Mouse (Mus musculus): ENCODE data around the gene Rgma. TPM values are rescaled to one million over a fixed set of nuclear protein-coding genes. Genes with fewer than 3 reads are reported as not detected.

Rgma gene
- polyA plus RNA-seq, 1 experiment: 14.5 TPM

GRCm38 (mm10) chr7:73355229-73355628, 20.1 kb upstream of the Rgma start:
- Histone ChIP-seq H3K4me1 (ENCODE audit: control insufficient read depth, insufficient read depth, insufficient read length, low read length) (no peaks in the 10 kb centered on the region), H3K4me3 (ENCODE audit: insufficient read depth, low read depth, low read length) (no peak overlapping the region), H3K27ac (replicated peaks; ENCODE audit: low read depth, low read length) (no peak overlapping the region)

GRCm38 (mm10) chr7:73356901-73357300, 18.4 kb upstream of the Rgma start:
- Histone ChIP-seq H3K4me3 (ENCODE audit: insufficient read depth, low read depth, low read length) (no peak overlapping the region), H3K4me1 (ENCODE audit: control insufficient read depth, insufficient read depth, insufficient read length, low read length) (no peaks in the 10 kb centered on the region), H3K27ac (replicated peaks; ENCODE audit: low read depth, low read length) (no peak overlapping the region)

- H3K4me3 ChIP-seq (ENCODE audit: insufficient read depth, low read depth, low read length): no peak overlapping the region
- H3K4me1 ChIP-seq (ENCODE audit: control insufficient read depth, insufficient read depth, insufficient read length, low read length): no peaks in the 10 kb centered on the region
- no peak overlapping the region for H3K27ac ChIP-seq (replicated peaks; ENCODE audit: low read depth, low read length)
Measured at GRCm38 (mm10) chr7:73357626-73358025, 17.7 kb upstream of the Rgma start.

GRCm38 (mm10) chr7:73365511-73365910, 9.8 kb upstream of the Rgma start:
- no peak overlapping the region for H3K27ac ChIP-seq (replicated peaks; ENCODE audit: low read depth, low read length)
- no peak overlapping the region for H3K4me3 ChIP-seq (ENCODE audit: insufficient read depth, low read depth, low read length)
- H3K4me1 ChIP-seq (ENCODE audit: control insufficient read depth, insufficient read depth, insufficient read length, low read length): peaks cover 9% of the 10 kb centered on the region

- Histone ChIP-seq H3K4me1 (ENCODE audit: control insufficient read depth, insufficient read depth, insufficient read length, low read length) (peaks cover 9% of the 10 kb centered on the region), H3K4me3 (ENCODE audit: insufficient read depth, low read depth, low read length) (no peak overlapping the region), H3K27ac (replicated peaks; ENCODE audit: low read depth, low read length) (0 out of 2 replicates have a peak overlapping the region, but pooled peaks have one; percentile 12)
Measured at GRCm38 (mm10) chr7:73365965-73366364, 9.3 kb upstream of the Rgma start.

GRCm38 (mm10) chr7:73367681-73368464, 7.4 kb upstream of the Rgma start:
- no peak overlapping the region for H3K4me3 ChIP-seq (ENCODE audit: insufficient read depth, low read depth, low read length)
- H3K4me1 ChIP-seq (ENCODE audit: control insufficient read depth, insufficient read depth, insufficient read length, low read length): peaks cover 20% of the 10 kb centered on the region
- H3K27ac ChIP-seq (replicated peaks; ENCODE audit: low read depth, low read length): no peak overlapping the region

- Histone ChIP-seq H3K27ac (replicated peaks; ENCODE audit: low read depth, low read length) (no peak overlapping the region), H3K4me1 (ENCODE audit: control insufficient read depth, insufficient read depth, insufficient read length, low read length) (peaks cover 22% of the 10 kb centered on the region), H3K4me3 (ENCODE audit: insufficient read depth, low read depth, low read length) (no peak overlapping the region)
Measured at GRCm38 (mm10) chr7:73369992-73370391, 5.3 kb upstream of the Rgma start.

- Histone ChIP-seq H3K27ac (replicated peaks; ENCODE audit: low read depth, low read length) (no peak overlapping the region), H3K4me1 (ENCODE audit: control insufficient read depth, insufficient read depth, insufficient read length, low read length) (peaks cover 13% of the 10 kb centered on the region), H3K4me3 (ENCODE audit: insufficient read depth, low read depth, low read length) (peak overlapping the region; percentile 50)
Measured at GRCm38 (mm10) chr7:73371587-73372321, 3.6 kb upstream of the Rgma start.

GRCm38 (mm10) chr7:73372352-73372970, 2.8 kb upstream of the Rgma start:
- Histone ChIP-seq H3K27ac (replicated peaks; ENCODE audit: low read depth, low read length) (0 out of 2 replicates have a peak overlapping the region, but pooled peaks have one; percentile 4), H3K4me3 (ENCODE audit: insufficient read depth, low read depth, low read length) (peak overlapping the region; percentile 50)

GRCm38 (mm10) chr7:73374727-73375126, 582 bp upstream of the Rgma start:
- Histone ChIP-seq H3K4me3 (ENCODE audit: insufficient read depth, low read depth, low read length) (peak overlapping the region; percentile 57), H3K27ac (replicated peaks; ENCODE audit: low read depth, low read length) (no peak overlapping the region), H3K4me1 (ENCODE audit: control insufficient read depth, insufficient read depth, insufficient read length, low read length) (peaks cover 13% of the 10 kb centered on the region)

More at GRCm38 (mm10) chr7:73372352-73372970, 2.8 kb upstream of the Rgma start:
- H3K4me1 ChIP-seq (ENCODE audit: control insufficient read depth, insufficient read depth, insufficient read length, low read length): peaks cover 13% of the 10 kb centered on the region

GRCm38 (mm10) chr7:73376101-73377001, 1.0 kb downstream of the Rgma start:
- peaks cover 11% of the 10 kb centered on the region for H3K4me1 ChIP-seq (ENCODE audit: control insufficient read depth, insufficient read depth, insufficient read length, low read length)
- H3K27ac ChIP-seq (replicated peaks; ENCODE audit: low read depth, low read length): no peak overlapping the region
- peak overlapping the region; percentile 64 for H3K4me3 ChIP-seq (ENCODE audit: insufficient read depth, low read depth, low read length)

GRCm38 (mm10) chr7:73377307-73377706, 2.0 kb downstream of the Rgma start:
- peaks cover 2% of the 10 kb centered on the region; the same call in 1 of the 2 replicates for H3K4me1 ChIP-seq (ENCODE audit: control insufficient read depth, insufficient read depth, insufficient read length, low read length)
- H3K27ac ChIP-seq (replicated peaks; ENCODE audit: low read depth, low read length): no peak overlapping the region
- H3K4me3 ChIP-seq (ENCODE audit: insufficient read depth, low read depth, low read length): no peak overlapping the region

- Histone ChIP-seq H3K4me3 (ENCODE audit: insufficient read depth, low read depth, low read length) (no peak overlapping the region), H3K4me1 (ENCODE audit: control insufficient read depth, insufficient read depth, insufficient read length, low read length) (peaks cover 2% of the 10 kb centered on the region; the same call in 1 of the 2 replicates), H3K27ac (replicated peaks; ENCODE audit: low read depth, low read length) (no peak overlapping the region)
Measured at GRCm38 (mm10) chr7:73378034-73378433, 2.7 kb downstream of the Rgma start.

GRCm38 (mm10) chr7:73382843-73383242, 7.5 kb downstream of the Rgma start:
- no peak overlapping the region for H3K4me3 ChIP-seq (ENCODE audit: insufficient read depth, low read depth, low read length)
- H3K4me1 ChIP-seq (ENCODE audit: control insufficient read depth, insufficient read depth, insufficient read length, low read length): no peaks in the 10 kb centered on the region
- H3K27ac ChIP-seq (replicated peaks; ENCODE audit: low read depth, low read length): no peak overlapping the region

All from brown adipose tissue, adult 24 weeks (tissue).